ENCODE assay signal across 10 mouse cellular contexts in genomic region chr10:21701580-21701979, GRCm38 (mm10).
A peak's percentile ranks its signal among the peaks of the same experiment; 100 is the strongest.
DNase-seq lines count a peak whose midpoint lies in the region; ATAC-seq lines count a peak whose summit lies in the region.
"Had no signal": no experiment of that assay in that cellular context is flagged by ENCODE, and none has a peak within 500 bp of the region (broad histone marks: within the 10 kb centered on the region; RNA-seq: fewer than 3 reads in every experiment).

No protein-coding gene starts in this region.

- no peaks in the 10 kb centered on the region for H3K36me3 ChIP-seq in hindbrain, embryonic 11.5 days (ENCODE audit: control insufficient read depth, insufficient read depth, low read length)
- H3K36me3 ChIP-seq in hindbrain, embryonic 12.5 days, result no peaks in the 10 kb centered on the region
- H3K36me3 ChIP-seq: limb, embryonic 12.5 days had no signal

- peaks cover 3% of the 10 kb centered on the region; the same call in 1 of the 2 replicates for H3K4me1 ChIP-seq in hindbrain, embryonic 11.5 days (replicated peaks; ENCODE audit: control insufficient read depth, insufficient read depth, low read length)
- H3K4me1 ChIP-seq in hindbrain, embryonic 12.5 days, result peaks cover 5% of the 10 kb centered on the region; the same call in 1 of the 2 replicates
- H3K4me1 ChIP-seq: limb, embryonic 12.5 days had no signal

- no peaks in the 10 kb centered on the region for H3K27me3 ChIP-seq in hindbrain, embryonic 11.5 days (ENCODE audit: control insufficient read depth, insufficient read depth, low read length)
- no peaks in the 10 kb centered on the region for H3K27me3 ChIP-seq in hindbrain, embryonic 12.5 days
- H3K27me3 ChIP-seq: limb, embryonic 12.5 days had no signal

- H3K9ac ChIP-seq in hindbrain, embryonic 11.5 days (ENCODE audit: low read depth, low read length), result no peak overlapping the region
- no peak overlapping the region for H3K9ac ChIP-seq in hindbrain, embryonic 12.5 days
- H3K9ac ChIP-seq: limb, embryonic 12.5 days had no signal

- WGBS in hindbrain, embryonic 11.5 days, result 21% methylated on average over 3 of the region's 3 CpGs
- WGBS in hindbrain, embryonic 12.5 days, result 26% methylated on average over 3 of the region's 3 CpGs

- no peak overlapping the region for H3K27ac ChIP-seq in hindbrain, embryonic 11.5 days (ENCODE audit: low read depth, low read length)
- no peak overlapping the region for H3K27ac ChIP-seq in hindbrain, embryonic 12.5 days
- H3K27ac ChIP-seq: limb, embryonic 12.5 days had no signal

- H3K9me3 ChIP-seq in hindbrain, embryonic 11.5 days (ENCODE audit: control insufficient read depth, low read length), result no peaks in the 10 kb centered on the region
- H3K9me3 ChIP-seq in hindbrain, embryonic 12.5 days (replicated peaks), result no peaks in the 10 kb centered on the region
- H3K9me3 ChIP-seq: limb, embryonic 12.5 days had no signal

- H3K4me2 ChIP-seq in hindbrain, embryonic 11.5 days (replicated peaks; ENCODE audit: low read depth, low read length), result no peak overlapping the region
- no peak overlapping the region for H3K4me2 ChIP-seq in hindbrain, embryonic 12.5 days (replicated peaks)
- H3K4me2 ChIP-seq: limb, embryonic 12.5 days had no signal

- DNase-seq in hindbrain, embryonic 11.5 days (ENCODE audit: low spot score), result peak; percentile 23
- peak; percentile 19 to 30 for DNase-seq in urinary bladder, postnatal 36 days (ENCODE audit: low spot score in 2 of 2)
- DNase-seq in urinary bladder, postnatal 4 days (ENCODE audit: low spot score in 2 of 2), result no peak
- peak; percentile 29 for DNase-seq in kidney, postnatal 14 days
- no peak for DNase-seq in cerebellum, adult 9-10 months
- DNase-seq in thymus, postnatal 36 days, result no peak
- DNase-seq: adrenal gland, adult 8-10 months had no signal

- ATAC-seq in hindbrain, embryonic 11.5 days (ENCODE audit: low FRiP score), result no peak
- no peak for ATAC-seq in hindbrain, embryonic 12.5 days (ENCODE audit: low FRiP score)
- ATAC-seq in monocyte, adult 5-6 weeks (replicated peaks; ENCODE audit: insufficient number of reproducible peaks, low FRiP score, low TSS enrichment, poor library complexity, severe bottlenecking), result no peak

- no peak overlapping the region for H3K4me3 ChIP-seq in hindbrain, embryonic 11.5 days (ENCODE audit: low read depth, low read length)
- no peak overlapping the region for H3K4me3 ChIP-seq in hindbrain, embryonic 12.5 days
- H3K4me3 ChIP-seq: limb, embryonic 12.5 days had no signal

Comparison
In these comparisons a context has a peak if more than half of its experiments do, and no peak if none do; other contexts are left out.
1. DNase-seq: peak in hindbrain, embryonic 11.5 days (single experiment), urinary bladder, postnatal 36 days (2 of 2) and kidney, postnatal 14 days (single experiment); none in urinary bladder, postnatal 4 days (0 of 2), cerebellum, adult 9-10 months (single experiment) and thymus, postnatal 36 days (0 of 2).